Mouse (Mus musculus) CH12.LX (cell line): Measurements from ENCODE around the gene Fst.

Source experiments
- CTCF ChIP-seq, 2 experiments: IDR thresholded peaks in 1 of 2; conservative IDR thresholded peaks in 1 of 2; 2 replicates each; pipeline ENCODE4 v1.5.1; 2011 to 2012; ENCODE audit warnings: low read depth in 2 of 2, low read length in 2 of 2, improper control_type of control experiment in 1 of 2, inconsistent platforms in 1 of 2, mild to moderate bottlenecking in 1 of 2, moderate library complexity in 1 of 2
- EP300 ChIP-seq: IDR thresholded peaks from 2 replicates; pipeline ENCODE4 v1.6.1; 2011; ENCODE audit warnings: low read length, improper control_type of control experiment
- IRF4 ChIP-seq: IDR thresholded peaks from 2 replicates; pipeline ENCODE4 v1.6.1; 2014; ENCODE audit warnings: low read depth, mild to moderate bottlenecking, inconsistent platforms, low read length, improper control_type of control experiment
- POLR2A ChIP-seq: IDR thresholded peaks from 2 replicates; pipeline ENCODE4 v1.6.1; 2011; ENCODE audit warnings: low read depth, mild to moderate bottlenecking, improper control_type of control experiment, low read length
- SIN3A ChIP-seq: IDR thresholded peaks from 2 replicates; pipeline ENCODE4 v1.6.1; 2012; ENCODE audit warnings: low read length, improper control_type of control experiment, inconsistent platforms
- UBTF ChIP-seq: IDR thresholded peaks from 2 replicates; pipeline ENCODE4 v1.6.1; 2012; ENCODE audit warnings: low read depth, mild to moderate bottlenecking, inconsistent platforms, low read length, improper control_type of control experiment, moderate library complexity
- USF1 ChIP-seq: IDR thresholded peaks from 2 replicates; pipeline ENCODE4 v1.6.1; 2014; ENCODE audit warnings: low read depth, mild to moderate bottlenecking, inconsistent platforms, low read length, improper control_type of control experiment
- ZC3H11A ChIP-seq: IDR thresholded peaks from 2 replicates; pipeline ENCODE4 v1.6.1; 2012; ENCODE audit warnings: low read depth, mild to moderate bottlenecking, inconsistent platforms, low read length, improper control_type of control experiment
- ZNF384 ChIP-seq: IDR thresholded peaks from 2 replicates; pipeline ENCODE4 v1.6.1; 2012; ENCODE audit warnings: low read depth, low read length, improper control_type of control experiment, inconsistent platforms

DNA sequence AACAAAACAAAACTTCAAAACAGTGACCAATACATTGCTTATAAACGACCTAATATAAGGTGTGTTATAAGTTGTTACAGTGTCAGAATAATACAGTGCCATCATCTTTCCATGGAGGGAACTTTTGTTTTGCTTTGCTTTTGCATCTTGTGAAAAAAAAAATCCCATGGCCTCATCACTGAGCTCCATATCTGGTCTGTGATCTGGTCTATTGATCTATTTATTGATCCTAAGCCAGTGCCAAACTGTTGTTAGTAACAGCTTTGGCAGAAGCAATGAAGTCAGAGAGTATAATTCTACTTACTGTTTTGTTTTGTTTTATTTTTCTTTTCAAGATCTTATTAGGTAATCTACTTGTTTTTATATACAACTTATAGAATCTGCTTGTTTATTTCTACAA lies 6.6 kb upstream of the Fst start:
- no peak for TF ChIP-seq CTCF (conservative IDR thresholded peaks at IDR 0.05 in 1 of 2, IDR thresholded peaks at IDR 0.05 in 1 of 2; ENCODE audit: low read depth in 2 of 2, low read length in 2 of 2)
- TF ChIP-seq EP300: no peak
- TF ChIP-seq SIN3A: no peak
- no peak for TF ChIP-seq POLR2A
- TF ChIP-seq ZC3H11A: no peak
- no peak for TF ChIP-seq ZNF384
- no peak for TF ChIP-seq USF1
- no peak for TF ChIP-seq IRF4
- no peak for TF ChIP-seq UBTF
